Mouse (Mus musculus) midbrain, postnatal 0 days (tissue): Measurements from ENCODE around the gene AI413582. TPM values are rescaled to one million over a fixed set of nuclear protein-coding genes. Genes with fewer than 3 reads are reported as not detected.

Experiments
- ATAC-seq: fragments of 200-750 bp; cut with Nextera tagmentation; 2 replicates; pipeline ENCODE4 v1.8.0; 2017; ENCODE audit warnings: moderate number of reproducible peaks, mild to moderate bottlenecking, moderate TSS enrichment, moderate library complexity; ENCODE audit not compliant: low FRiP score
- DNase-seq: peaks from one replicate; pipeline ENCODE4 v3.0.0-alpha.2; 2015; ENCODE audit warnings: low spot score
- H3K27ac ChIP-seq: fragments of 300-500 bp; sonication (generic); 2 replicates; pipeline ENCODE4 v1.5.1; 2014; ENCODE audit warnings: low read depth, mild to moderate bottlenecking, low read length, mixed read lengths
- H3K27me3 ChIP-seq: fragments of 300-500 bp; sonication (generic); 2 replicates; pipeline ENCODE4 v1.6.1; 2014; ENCODE audit warnings: low read length, control low read depth, mixed read lengths; ENCODE audit not compliant: insufficient read depth
- H3K36me3 ChIP-seq: fragments of 300-500 bp; sonication (generic); 2 replicates; pipeline ENCODE4 v1.6.1; 2014; ENCODE audit warnings: low read length, control low read depth, mixed read lengths; ENCODE audit not compliant: insufficient read depth
- H3K4me1 ChIP-seq: fragments of 300-500 bp; sonication (generic); 2 replicates; pipeline ENCODE4 v1.6.1; 2014; ENCODE audit warnings: mild to moderate bottlenecking, control low read depth, antibody characterized with exemption, low read length, mixed read lengths; ENCODE audit not compliant: insufficient read depth
- H3K4me2 ChIP-seq: fragments of 300-500 bp; sonication (generic); 2 replicates; pipeline ENCODE4 v1.6.1; 2014; ENCODE audit warnings: low read depth, mild to moderate bottlenecking, low read length, mixed read lengths; ENCODE audit not compliant: poor library complexity, severe bottlenecking
- H3K4me3 ChIP-seq: fragments of 300-500 bp; sonication (generic); 2 replicates; pipeline ENCODE4 v1.5.1; 2014; ENCODE audit warnings: low read depth, mild to moderate bottlenecking, low read length, moderate library complexity
- H3K9ac ChIP-seq: fragments of 300-500 bp; sonication (generic); replicated peaks from 2 replicates; pipeline ENCODE4 v1.6.1; 2014; ENCODE audit warnings: mild to moderate bottlenecking, low read length, moderate library complexity, mixed read lengths; ENCODE audit not compliant: poor library complexity, severe bottlenecking
- H3K9me3 ChIP-seq: fragments of 300-500 bp; sonication (generic); 2 replicates; pipeline ENCODE4 v1.6.1; 2016; ENCODE audit warnings: low read length, control low read depth
- CTCF ChIP-seq: IDR thresholded peaks from 2 replicates; pipeline ENCODE4 v1.5.1; 2016; ENCODE audit warnings: antibody characterized with exemption, mild to moderate bottlenecking
- WGBS: fragments of 180-500 bp; shearing (Covaris S2); extraction: QIAGEN DNeasy Blood & Tissue Kit; methylation state at CpG from one replicate; pipeline ENCODE4 v1.1.7; 2014; 5-methylcytosine and 5-hydroxymethylcytosine counted together
- polyA plus RNA-seq: library from polyadenylated mRNA; unstranded; fragments of >200 nt; fragmentation: Nextera tagmentation; extraction: Ambion mirVana; gene quantifications from 2 replicates; pipeline ENCODE4 v1.2.1, GENCODE M21; 2015
- total RNA-seq: library from RNA; depleted of rRNA; stranded (reverse); fragments of >200 nt; gene quantifications from 2 replicates; pipeline ENCODE4 v1.2.3, GENCODE M21; 2014

The AI413582 gene
- total and polyA plus RNA-seq, 2 experiments from 2014 or later, result 80.2 to 88.8 TPM

DNA sequence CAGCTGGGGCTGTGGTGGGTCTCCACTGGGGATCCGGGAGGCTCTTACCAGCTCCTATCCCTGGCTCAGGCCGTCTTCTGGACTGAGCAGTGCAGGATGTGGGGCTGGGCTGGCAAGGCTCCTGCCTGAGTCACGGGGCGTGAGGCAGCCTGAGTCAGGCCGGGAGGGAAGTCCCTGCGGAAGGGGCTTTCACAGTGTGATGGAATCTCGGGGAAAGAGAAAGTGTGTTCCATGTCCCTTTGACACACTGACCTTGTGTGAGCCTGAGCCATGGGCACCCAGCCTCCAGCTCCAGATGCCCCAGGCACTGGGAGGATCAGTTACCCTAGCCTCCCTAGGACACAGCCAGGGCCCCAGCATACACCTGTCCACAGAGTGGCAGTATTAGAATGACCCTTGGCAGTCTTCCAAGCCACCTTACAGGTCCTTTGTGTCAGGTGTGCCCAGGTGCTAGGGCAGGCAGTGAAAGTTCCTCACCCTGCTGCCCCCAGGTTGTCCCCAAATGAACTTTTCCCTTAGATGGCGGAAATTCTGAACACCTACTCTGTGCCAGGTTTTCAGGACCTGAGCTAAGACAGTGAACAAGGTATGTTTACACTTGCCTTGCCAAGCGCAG lies 18.2 kb downstream of the AI413582 start:
- 72% methylated on average over 9 of the region's 9 CpGs for WGBS
- Histone ChIP-seq H3K4me3 (no peak overlapping the region), H3K27me3 (no peaks in the 10 kb centered on the region), H3K4me1 (no peaks in the 10 kb centered on the region), H3K9ac (no peak overlapping the region), H3K4me2 (no peak overlapping the region), H3K9me3 (no peaks in the 10 kb centered on the region), H3K27ac (no peak overlapping the region), H3K36me3 (no peaks in the 10 kb centered on the region)
- TF ChIP-seq CTCF, result no peak
- DNase-seq (no peak), ATAC-seq (no peak)

DNA sequence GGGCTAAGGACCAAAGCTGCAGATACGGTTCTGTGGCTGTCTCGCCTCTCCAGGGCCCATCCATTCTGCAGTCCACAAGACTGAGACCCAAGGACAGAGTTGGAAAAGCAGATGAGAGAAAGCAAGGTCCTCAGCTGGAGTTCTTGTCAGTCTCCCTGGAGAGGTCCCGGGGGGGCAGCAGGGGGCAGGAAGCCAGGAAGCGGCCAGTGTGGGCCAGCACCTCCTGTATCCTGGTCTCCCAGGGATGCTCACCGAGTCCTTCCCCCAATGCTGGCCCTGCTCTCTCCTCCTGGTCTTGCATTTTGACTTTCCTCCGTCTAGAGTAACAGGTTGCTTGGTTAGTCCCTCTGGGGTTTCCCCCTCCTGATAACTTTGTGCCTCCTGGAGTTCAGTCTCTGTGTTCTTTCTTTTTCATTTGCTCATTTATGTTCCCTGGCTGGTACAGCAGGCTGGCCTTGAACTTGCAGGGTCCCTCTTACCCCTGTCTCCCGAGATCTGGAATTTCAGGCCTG lies 18.9 kb downstream of the AI413582 start:
- no peaks in the 10 kb centered on the region for H3K9me3 ChIP-seq
- H3K4me1 ChIP-seq, result no peaks in the 10 kb centered on the region
- no peaks in the 10 kb centered on the region for H3K27me3 ChIP-seq
- no peak for DNase-seq
- TF ChIP-seq CTCF, result no peak
- H3K27ac ChIP-seq, result no peak overlapping the region
- no peak overlapping the region for H3K9ac ChIP-seq
- 68% methylated on average over 7 of the region's 7 CpGs for WGBS
- no peaks in the 10 kb centered on the region for H3K36me3 ChIP-seq
- no peak overlapping the region for H3K4me3 ChIP-seq
- H3K4me2 ChIP-seq, result no peak overlapping the region
- no peak for ATAC-seq

- Histone ChIP-seq H3K36me3 (no peaks in the 10 kb centered on the region), H3K9me3 (no peaks in the 10 kb centered on the region), H3K9ac (no peak overlapping the region), H3K4me2 (no peak overlapping the region), H3K27ac (no peak overlapping the region), H3K4me3 (no peak overlapping the region), H3K4me1 (no peaks in the 10 kb centered on the region), H3K27me3 (no peaks in the 10 kb centered on the region)
- ATAC-seq, result no peak
- no peak for DNase-seq
- no peak for TF ChIP-seq CTCF
- WGBS, result 45% methylated on average over 12 of the region's 12 CpGs
Observed at GRCm38 (mm10) chr17:27545991-27546390, 19.6 kb downstream of the AI413582 start.

GRCm38 (mm10) chr17:27544551-27544950 lies 21.0 kb downstream of the AI413582 start:
- H3K9ac ChIP-seq, result no peak overlapping the region
- no peak for ATAC-seq
- H3K36me3 ChIP-seq, result no peaks in the 10 kb centered on the region
- H3K4me1 ChIP-seq, result no peaks in the 10 kb centered on the region
- no peaks in the 10 kb centered on the region for H3K27me3 ChIP-seq
- TF ChIP-seq CTCF, result no peak
- WGBS, result 81% methylated on average over 11 of the region's 11 CpGs
- no peaks in the 10 kb centered on the region for H3K9me3 ChIP-seq
- H3K4me2 ChIP-seq, result no peak overlapping the region
- H3K27ac ChIP-seq, result no peak overlapping the region
- no peak overlapping the region for H3K4me3 ChIP-seq
- DNase-seq, result no peak

DNA sequence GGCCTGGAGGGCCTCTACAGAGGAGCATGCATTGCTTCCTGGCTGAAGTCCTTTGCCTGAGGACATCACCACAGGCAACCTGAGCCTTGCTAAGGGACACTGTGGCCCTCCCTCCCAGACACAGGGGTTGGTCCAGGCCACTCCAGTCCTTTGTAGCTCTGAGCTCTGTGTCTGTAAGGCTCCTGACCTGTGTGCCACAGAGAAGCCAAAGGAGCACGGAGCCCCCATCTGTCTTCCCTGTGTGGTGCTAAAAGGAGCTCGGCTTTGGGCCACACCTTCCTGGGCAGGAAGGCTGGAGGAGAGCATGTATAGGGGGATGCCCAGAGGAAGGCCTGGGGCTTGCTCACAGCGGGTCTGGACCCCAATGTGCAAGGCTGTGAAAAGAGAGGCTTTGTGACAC lies 23.6 kb downstream of the AI413582 start:
- no peak for TF ChIP-seq CTCF
- no peak for DNase-seq
- H3K9me3 ChIP-seq, result no peaks in the 10 kb centered on the region
- no peaks in the 10 kb centered on the region for H3K36me3 ChIP-seq
- WGBS, result 79% methylated on average over 3 of the region's 3 CpGs
- H3K9ac ChIP-seq, result no peak overlapping the region
- no peak overlapping the region for H3K4me3 ChIP-seq
- H3K27me3 ChIP-seq, result no peaks in the 10 kb centered on the region
- no peaks in the 10 kb centered on the region for H3K4me1 ChIP-seq
- H3K4me2 ChIP-seq, result no peak overlapping the region
- H3K27ac ChIP-seq, result no peak overlapping the region
- no peak for ATAC-seq

- Histone ChIP-seq H3K36me3 (no peaks in the 10 kb centered on the region), H3K9me3 (no peaks in the 10 kb centered on the region), H3K4me2 (no peak overlapping the region), H3K4me1 (no peaks in the 10 kb centered on the region), H3K9ac (no peak overlapping the region), H3K4me3 (no peak overlapping the region), H3K27me3 (no peaks in the 10 kb centered on the region), H3K27ac (no peak overlapping the region)
- TF ChIP-seq CTCF, result no peak
- no peak for DNase-seq
- 80% methylated on average over 2 of the region's 2 CpGs for WGBS
- ATAC-seq, result no peak
Observed at GRCm38 (mm10) chr17:27541261-27541660, 24.3 kb downstream of the AI413582 start.
